ENCODE assay signal across 8 mouse cellular contexts in the genomic region with DNA sequence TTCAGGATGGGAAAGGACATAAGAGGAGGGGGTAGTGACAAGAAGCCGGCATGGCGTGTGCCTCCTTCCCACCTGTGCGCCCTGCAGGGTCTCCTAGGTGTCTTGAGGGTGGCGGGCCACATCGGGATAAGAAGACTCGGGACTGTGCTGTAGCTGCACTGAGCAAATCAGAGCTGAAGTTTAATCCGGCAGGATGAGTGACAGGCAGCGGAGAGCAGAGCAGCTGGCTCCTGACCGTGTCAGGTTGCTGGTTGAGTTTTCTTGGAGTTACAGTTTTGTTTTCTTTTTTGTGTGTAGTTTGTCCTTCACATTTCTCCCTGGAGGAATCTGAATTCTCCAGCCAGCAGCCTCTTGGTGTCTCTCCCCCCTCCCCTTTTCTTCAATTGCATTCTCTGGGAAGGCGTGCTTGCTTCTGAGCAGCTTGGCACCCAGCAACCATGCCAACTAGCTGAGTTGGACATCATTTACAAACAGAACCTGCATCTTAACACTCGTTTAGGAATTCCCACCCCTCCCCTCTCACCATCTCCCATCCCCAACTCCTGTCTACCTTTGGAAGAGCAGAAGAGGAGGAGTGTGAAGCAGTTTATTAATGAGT. TPM values are rescaled to one million over a fixed set of nuclear protein-coding genes. Genes with fewer than 3 reads are reported as not detected.
DNase-seq lines count a peak whose midpoint lies in the region; ATAC-seq and TF ChIP-seq lines count a peak whose summit lies in the region.

No protein-coding gene starts in this region.

- peak overlapping the region; percentile 100; the same call in 1 of the 2 replicates for H3K27ac ChIP-seq in kidney, embryonic 14.5 days (ENCODE audit: low read depth, low read length)
- H3K27ac ChIP-seq in bone marrow macrophage, adult 2 months (ENCODE audit: insufficient read depth, low read depth, low read length) = no peak overlapping the region
- H3K27ac ChIP-seq in forebrain, embryonic 16.5 days (ENCODE audit: low read length) = peak overlapping the region; percentile 100
- H3K27ac ChIP-seq in midbrain, embryonic 11.5 days (ENCODE audit: low read depth, low read length) = peak overlapping the region; percentile 99

- peaks cover 68% of the 10 kb centered on the region for H3K4me1 ChIP-seq in kidney, embryonic 14.5 days (ENCODE audit: control insufficient read depth, insufficient read depth, low read length)
- peaks cover 47% of the 10 kb centered on the region for H3K4me1 ChIP-seq in bone marrow macrophage, adult 2 months (ENCODE audit: control insufficient read depth, insufficient read depth, low read length)
- H3K4me1 ChIP-seq in forebrain, embryonic 16.5 days (replicated peaks; ENCODE audit: control insufficient read depth, insufficient read depth, low read length) = peaks cover 58% of the 10 kb centered on the region
- H3K4me1 ChIP-seq in midbrain, embryonic 11.5 days (ENCODE audit: control insufficient read depth, insufficient read depth, low read length) = peaks cover 48% of the 10 kb centered on the region

- H3K27me3 ChIP-seq in kidney, embryonic 14.5 days (ENCODE audit: control insufficient read depth, insufficient read depth, low read length) = no peaks in the 10 kb centered on the region
- H3K27me3 ChIP-seq in forebrain, embryonic 16.5 days (replicated peaks; ENCODE audit: control insufficient read depth, insufficient read depth, low read length) = no peaks in the 10 kb centered on the region
- H3K27me3 ChIP-seq in midbrain, embryonic 11.5 days (ENCODE audit: control insufficient read depth, insufficient read depth, low read length) = no peaks in the 10 kb centered on the region

- WGBS in kidney, embryonic 14.5 days = 7% methylated on average over 11 of the region's 11 CpGs
- 1% methylated on average over 11 of the region's 11 CpGs for WGBS in forebrain, embryonic 16.5 days
- 2% methylated on average over 11 of the region's 11 CpGs for WGBS in midbrain, embryonic 11.5 days

- no peak for TF ChIP-seq CTCF in bone marrow macrophage, adult 2 months (IDR thresholded peaks at IDR 0.05; ENCODE audit: low read depth, low read length)

- H3K36me3 ChIP-seq in kidney, embryonic 14.5 days (ENCODE audit: control insufficient read depth, insufficient read depth, low read length) = peaks cover 8% of the 10 kb centered on the region; the same call in 1 of the 2 replicates
- no peaks in the 10 kb centered on the region for H3K36me3 ChIP-seq in forebrain, embryonic 16.5 days (ENCODE audit: control insufficient read depth, insufficient read depth)
- no peaks in the 10 kb centered on the region for H3K36me3 ChIP-seq in midbrain, embryonic 11.5 days (ENCODE audit: control insufficient read depth, insufficient read depth, low read length)

- intact Hi-C loops in left cerebral cortex, postnatal 36 days (cut with DNase I) = loop anchor here (5.0 kb wide), 1 partner anchor 51 kb away; the partner anchor contains the start of gene Tsfm

- H3K9ac ChIP-seq in kidney, embryonic 14.5 days (ENCODE audit: low read depth, low read length) = peak overlapping the region; percentile 99
- H3K9ac ChIP-seq in forebrain, embryonic 16.5 days (replicated peaks; ENCODE audit: low read depth, low read length) = peak overlapping the region; percentile 92
- peak overlapping the region; percentile 85 for H3K9ac ChIP-seq in midbrain, embryonic 11.5 days (ENCODE audit: low read length)

- TF ChIP-seq POLR2A in bone marrow macrophage, adult 2 months (IDR thresholded peaks at IDR 0.05; ENCODE audit: borderline replicate concordance, low read depth, low read length) = no peak

- peak overlapping the region; percentile 79 for H3K4me2 ChIP-seq in kidney, embryonic 14.5 days (replicated peaks; ENCODE audit: low read depth, low read length)
- peak overlapping the region; percentile 77 for H3K4me2 ChIP-seq in forebrain, embryonic 16.5 days (ENCODE audit: low read length)
- peak overlapping the region; percentile 75 for H3K4me2 ChIP-seq in midbrain, embryonic 11.5 days

- H3K4me3 ChIP-seq in kidney, embryonic 14.5 days (ENCODE audit: low read length) = peak overlapping the region; percentile 98
- peak overlapping the region; percentile 81; the same call in 1 of the 2 replicates for H3K4me3 ChIP-seq in bone marrow macrophage, adult 2 months (ENCODE audit: insufficient read depth, low read length)
- peak overlapping the region; percentile 90 for H3K4me3 ChIP-seq in forebrain, embryonic 16.5 days (replicated peaks; ENCODE audit: low read length)
- peak overlapping the region; percentile 88 for H3K4me3 ChIP-seq in midbrain, embryonic 11.5 days (ENCODE audit: low read depth, low read length)

- H3K9me3 ChIP-seq in kidney, embryonic 14.5 days (ENCODE audit: control insufficient read depth, low read length) = no peaks in the 10 kb centered on the region
- H3K9me3 ChIP-seq in forebrain, embryonic 16.5 days (ENCODE audit: control insufficient read depth, low read length) = no peaks in the 10 kb centered on the region
- no peaks in the 10 kb centered on the region for H3K9me3 ChIP-seq in midbrain, embryonic 11.5 days (ENCODE audit: control insufficient read depth, low read length)

- ATAC-seq in kidney, embryonic 14.5 days (ENCODE audit: low FRiP score, low TSS enrichment) = 0 out of 2 replicates have a peak, but pooled peaks have one; percentile 1
- ATAC-seq in forebrain, embryonic 16.5 days = no peak
- no peak for ATAC-seq in midbrain, embryonic 11.5 days (ENCODE audit: low FRiP score)
- no peak for ATAC-seq in activated CD4-positive, CD25-positive, alpha-beta regulatory T cell, adult 4 months

- no peak for DNase-seq in kidney, postnatal 4 days
- no peak for DNase-seq in midbrain, embryonic 11.5 days (ENCODE audit: low spot score, missing footprints)
- no peak for DNase-seq in left cerebral cortex, postnatal 36 days (ENCODE audit: low spot score in 2 of 2)
- DNase-seq in right cerebral cortex, adult 18-20 months = no peak

RNA-seq across cellular contexts. Expression of gene Ctdsp2, which starts 2.5 kb away (rescaled TPM):
- 81.1 and 112 TPM in 2 replicates for polyA plus RNA-seq in kidney, embryonic 14.5 days (2014; fragmentation: Nextera tagmentation; extraction: Ambion mirVana)
- 117 and 123 TPM in 2 replicates for polyA plus RNA-seq in bone marrow macrophage, adult 2 months (2012; ENCODE audit: insufficient read depth, insufficient read length, missing spikeins)
- polyA plus RNA-seq in forebrain, embryonic 16.5 days (2015; fragmentation: Nextera tagmentation; extraction: Ambion mirVana) = 22.9 and 27.6 TPM in 2 replicates
- 40.6 and 42.8 TPM in 2 replicates for polyA plus RNA-seq in midbrain, embryonic 11.5 days (2014; fragmentation: Nextera tagmentation; extraction: Ambion mirVana)
- 10 to 100 TPM; 29.8 to 35.8 TPM for polyA plus RNA-seq in activated CD4-positive, CD25-positive, alpha-beta regulatory T cell, adult 4 months (2017; shearing (Covaris generic))
- total RNA-seq in left cerebral cortex, postnatal 36 days (2021) = 10 to 100 TPM; 72.0 to 74.1 TPM

RNA-seq across cellular contexts. Expression of gene Avil, which starts 19.5 kb away (rescaled TPM):
- polyA plus RNA-seq in kidney, embryonic 14.5 days (2014; fragmentation: Nextera tagmentation; extraction: Ambion mirVana) = 0.19 and 0.20 TPM in 2 replicates
- polyA plus RNA-seq in bone marrow macrophage, adult 2 months (2012; ENCODE audit: insufficient read depth, insufficient read length, missing spikeins) = not detected in 2 replicates
- polyA plus RNA-seq in forebrain, embryonic 16.5 days (2015; fragmentation: Nextera tagmentation; extraction: Ambion mirVana) = 0.15 and 0.40 TPM in 2 replicates
- polyA plus RNA-seq in midbrain, embryonic 11.5 days (2014; fragmentation: Nextera tagmentation; extraction: Ambion mirVana) = 1.1 and 1.6 TPM in 2 replicates
- polyA plus RNA-seq in activated CD4-positive, CD25-positive, alpha-beta regulatory T cell, adult 4 months (2017; shearing (Covaris generic)) = not detected
- under 1 TPM; 0.16 to 0.20 TPM for total RNA-seq in left cerebral cortex, postnatal 36 days (2021)

RNA-seq across cellular contexts. Expression of gene Tsfm, which starts 49.6 kb away (rescaled TPM):
- 90.5 and 98.2 TPM in 2 replicates for polyA plus RNA-seq in kidney, embryonic 14.5 days (2014; fragmentation: Nextera tagmentation; extraction: Ambion mirVana)
- 12.9 and 16.4 TPM in 2 replicates for polyA plus RNA-seq in bone marrow macrophage, adult 2 months (2012; ENCODE audit: insufficient read depth, insufficient read length, missing spikeins)
- polyA plus RNA-seq in forebrain, embryonic 16.5 days (2015; fragmentation: Nextera tagmentation; extraction: Ambion mirVana) = 60.8 and 66.0 TPM in 2 replicates
- polyA plus RNA-seq in midbrain, embryonic 11.5 days (2014; fragmentation: Nextera tagmentation; extraction: Ambion mirVana) = 80.7 and 86.0 TPM in 2 replicates
- 10 to 100 TPM; 42.5 to 57.1 TPM for polyA plus RNA-seq in activated CD4-positive, CD25-positive, alpha-beta regulatory T cell, adult 4 months (2017; shearing (Covaris generic))
- total RNA-seq in left cerebral cortex, postnatal 36 days (2021) = 10 to 100 TPM; 21.7 to 28.8 TPM
